Mouse (Mus musculus) neural tube, embryonic 12.5 days (tissue): ENCODE results near the gene C1qc. TPM values are rescaled to one million over a fixed set of nuclear protein-coding genes. Genes with fewer than 3 reads are reported as not detected.
A peak's percentile ranks its signal among the peaks of the same experiment; 100 is the strongest.

Source experiments
- ATAC-seq: fragments of 200-750 bp; cut with Nextera tagmentation; 2 replicates; pipeline ENCODE4 v1.8.0; 2017; ENCODE audit warnings: low read depth, mild to moderate bottlenecking, moderate TSS enrichment, moderate library complexity; ENCODE audit not compliant: low FRiP score
- H3K27ac ChIP-seq: fragments of 300-500 bp; sonication (generic); 2 replicates; pipeline ENCODE4 v1.5.1; 2016
- H3K27me3 ChIP-seq: fragments of 300-500 bp; sonication (generic); replicated peaks from 2 replicates; pipeline ENCODE4 v1.6.1; 2016; ENCODE audit warnings: mild to moderate bottlenecking
- H3K36me3 ChIP-seq: fragments of 300-500 bp; sonication (generic); 2 replicates; pipeline ENCODE4 v1.6.1; 2016; ENCODE audit warnings: mild to moderate bottlenecking
- H3K4me1 ChIP-seq: fragments of 300-500 bp; sonication (generic); 2 replicates; pipeline ENCODE4 v1.6.1; 2016
- H3K4me2 ChIP-seq: fragments of 300-500 bp; sonication (generic); replicated peaks from 2 replicates; pipeline ENCODE4 v1.6.1; 2016; ENCODE audit warnings: mild to moderate bottlenecking
- H3K4me3 ChIP-seq: fragments of 300-500 bp; sonication (generic); 2 replicates; pipeline ENCODE4 v1.5.1; 2016
- H3K9ac ChIP-seq: fragments of 300-500 bp; sonication (generic); 2 replicates; pipeline ENCODE4 v1.6.1; 2016; ENCODE audit warnings: mild to moderate bottlenecking
- H3K9me3 ChIP-seq: fragments of 300-500 bp; sonication (generic); 2 replicates; pipeline ENCODE4 v1.6.1; 2016; ENCODE audit warnings: mild to moderate bottlenecking
- WGBS: fragments of 180-500 bp; shearing (Covaris S2); methylation state at CpG from one replicate; pipeline ENCODE4 v1.1.7; 2016; 5-methylcytosine and 5-hydroxymethylcytosine counted together
- polyA plus RNA-seq: library from polyadenylated mRNA; unstranded; fragments of >200 nt; fragmentation: Nextera tagmentation; extraction: Ambion mirVana; gene quantifications from 2 replicates; pipeline ENCODE4 v1.2.1, GENCODE M21; 2016

Gene C1qc
- polyA plus RNA-seq, 1 experiment from 2014 or later = 21.3 TPM

DNA sequence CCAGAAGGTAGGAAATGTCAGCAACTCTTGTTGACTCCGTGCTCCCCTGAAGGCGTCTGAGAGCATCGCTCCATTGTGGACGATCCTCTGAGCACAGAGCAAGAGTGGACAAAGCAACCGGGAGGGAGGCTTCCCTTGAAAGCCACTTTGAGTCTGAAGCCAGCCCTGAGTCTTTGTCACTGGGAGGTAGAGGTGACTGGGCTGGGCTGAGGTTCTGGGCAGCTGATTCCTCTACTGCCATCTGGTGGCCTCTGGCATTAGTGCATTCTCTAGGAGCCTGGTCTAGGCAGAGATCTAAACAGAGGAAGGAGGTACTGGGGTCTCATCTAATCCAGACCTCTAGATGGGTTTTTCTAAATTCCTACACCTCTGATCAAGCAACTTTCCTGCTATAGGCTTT, 51.8 kb downstream of the C1qc start:
- H3K4me2 ChIP-seq = no peak overlapping the region; the same call in 1 of the 2 replicates
- peaks cover 32% of the 10 kb centered on the region for H3K4me1 ChIP-seq
- 11% methylated on average over 5 of the region's 5 CpGs for WGBS
- no peaks in the 10 kb centered on the region for H3K36me3 ChIP-seq
- no peak overlapping the region for H3K9ac ChIP-seq
- peak; percentile 36; the same call in 1 of the 2 replicates for ATAC-seq
- no peak overlapping the region for H3K4me3 ChIP-seq
- no peaks in the 10 kb centered on the region for H3K9me3 ChIP-seq
- H3K27me3 ChIP-seq = 0 out of 2 replicates have a peak, but pooled peaks cover 4% of the 10 kb centered on the region
- H3K27ac ChIP-seq = no peak overlapping the region

Other genes starting within 250 kb of the C1qc start
- 22.0 and 30.3 TPM in 2 replicates for gene Ephb2, start 57.1 kb downstream of the C1qc start, polyA plus RNA-seq
- gene C1qb, start 6.9 kb downstream of the C1qc start, polyA plus RNA-seq = 32.6 and 34.9 TPM in 2 replicates
- 17.4 and 21.0 TPM in 2 replicates for gene C1qa, start 5.7 kb upstream of the C1qc start, polyA plus RNA-seq
- 6.6 and 7.2 TPM in 2 replicates for gene Epha8, start 63.8 kb upstream of the C1qc start, polyA plus RNA-seq
- gene Zbtb40, start 155.7 kb upstream of the C1qc start, polyA plus RNA-seq = 5.5 and 6.3 TPM in 2 replicates